Mouse (Mus musculus) v-Abl transformed pro-B cells (cell line): ENCODE data around the gene Lypla2.
"Not testable (repeated sequence)": the region's sequence is repeated elsewhere in the genome, so short reads cannot be mapped to it uniquely, and the experiment has no call there.

ENCODE experiments used
- in situ Hi-C, 2 experiments: fragments of 400-800 bp; cut with MboI; formaldehyde crosslinking; loops; one replicate each; pipeline ENCODE4 v1.15.1; 2025; ENCODE audit not compliant: unreplicated experiment in 2 of 2

The Lypla2 gene

DNA sequence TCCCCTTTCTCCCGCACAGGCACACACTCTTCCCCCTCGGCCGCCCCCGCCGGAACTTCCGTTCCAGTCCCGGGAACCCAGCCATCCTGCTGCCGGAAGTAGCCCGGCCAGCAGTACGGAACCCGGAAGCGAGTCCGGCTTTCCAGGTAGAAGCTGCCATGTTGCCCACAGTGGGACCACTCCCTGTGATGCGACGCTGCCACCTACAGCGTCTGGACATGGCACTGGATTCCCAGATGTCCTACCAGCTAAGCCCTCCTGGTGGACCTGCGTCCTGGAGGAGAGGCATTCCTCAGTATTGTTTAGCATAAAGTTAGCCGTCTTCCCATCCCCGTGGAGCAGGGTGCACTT, at the start of gene Lypla2:
Gene Lypla2, minus strand, starts transcription at position 71 of the 351 bp plus-strand sequence.
- in situ Hi-C loops: no loop called here

DNA sequence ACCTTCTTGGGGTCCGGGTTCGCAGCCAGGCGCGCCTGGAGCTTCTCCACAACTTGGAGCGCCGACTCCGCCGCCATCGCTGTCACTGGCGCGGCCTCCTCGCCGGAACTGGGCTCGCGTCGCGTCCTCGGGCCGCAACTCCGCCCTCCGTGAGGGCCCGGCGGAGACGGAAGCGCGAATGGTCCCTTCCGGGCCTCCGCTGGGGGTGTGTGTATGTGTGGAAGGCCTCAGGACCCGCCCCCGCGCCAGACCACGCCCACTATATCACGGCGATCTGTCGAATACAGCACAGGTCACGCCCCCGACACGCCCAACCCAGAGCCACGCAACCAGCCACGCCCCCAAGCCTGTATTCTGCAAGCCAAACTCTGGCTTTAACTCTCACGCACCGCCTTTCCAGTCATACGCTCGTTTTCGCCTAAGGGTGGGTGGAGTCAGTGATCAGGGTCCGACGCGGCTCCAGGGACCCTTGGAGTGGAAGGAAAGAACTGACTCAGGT, 49.2 kb upstream of the Lypla2 start, which contains the start of gene Eloa:
Gene Eloa, minus strand, starts transcription at position 215 of the 499 bp plus-strand sequence.
- in situ Hi-C loops: no loop called here

DNA sequence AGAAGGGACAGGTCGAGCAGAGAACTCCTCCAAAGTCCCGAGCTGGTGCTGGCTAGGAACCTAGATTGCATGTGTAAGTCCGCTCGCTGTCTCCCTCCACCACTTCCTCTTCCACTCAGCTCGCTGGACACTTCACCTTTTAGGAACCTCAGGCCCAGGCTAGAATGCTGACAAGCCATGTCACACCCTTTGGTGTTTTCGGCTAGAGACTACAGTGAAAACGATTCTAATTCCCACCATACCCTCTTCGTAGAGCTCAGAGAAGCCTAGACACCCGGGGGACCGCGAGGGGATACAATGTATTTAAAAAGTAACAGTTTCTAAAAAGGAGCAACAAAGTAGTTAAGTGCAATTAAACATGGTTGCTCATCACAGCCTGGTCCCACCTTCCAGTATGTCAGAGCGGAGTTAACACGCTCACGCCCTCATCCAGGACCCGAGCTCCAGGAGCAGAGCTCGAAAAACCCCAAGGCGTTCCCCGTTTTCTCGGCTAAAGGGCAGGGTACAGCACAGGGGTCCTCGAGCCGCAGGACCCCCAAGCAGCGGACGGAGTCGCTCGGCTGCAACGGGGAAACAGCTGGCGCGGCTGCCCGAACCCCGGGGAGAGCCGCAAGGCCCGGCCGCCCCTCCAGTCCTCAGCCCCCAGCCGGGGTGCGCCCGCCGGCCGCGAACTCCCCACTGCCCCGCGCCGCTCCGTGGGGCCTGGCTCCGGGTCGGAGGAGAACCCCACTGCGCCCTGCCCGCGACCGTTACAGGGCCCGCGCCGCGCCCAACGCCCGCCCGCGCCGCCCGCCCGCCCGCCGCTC, 48.5 kb upstream of the Lypla2 start:
- in situ Hi-C loops: no loop called here

DNA sequence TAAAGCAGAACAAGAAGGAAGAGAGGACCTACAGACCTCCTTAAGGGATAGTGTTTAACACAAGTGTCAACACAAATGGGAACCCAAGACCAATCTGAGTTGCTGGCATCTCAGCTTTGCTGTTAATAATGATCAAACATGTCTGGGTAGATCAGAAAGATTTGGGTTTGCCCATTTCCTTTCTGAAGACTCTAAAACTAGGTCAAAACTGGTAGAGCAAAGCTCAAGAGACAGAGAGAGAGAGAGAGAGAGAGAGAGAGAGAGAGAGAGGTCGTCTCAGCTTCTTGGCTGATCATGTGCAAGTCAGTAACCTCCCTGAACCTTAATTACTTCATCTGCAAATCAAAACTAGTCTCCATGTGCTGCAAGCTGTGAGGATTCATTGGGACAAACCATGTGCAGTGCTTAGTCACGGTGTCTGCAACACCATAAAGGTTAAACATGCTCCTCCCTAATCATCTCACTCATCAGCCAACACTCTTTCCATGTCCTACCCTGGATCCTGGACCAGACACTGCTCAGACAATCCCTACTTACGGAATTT, 43.7 kb upstream of the Lypla2 start:
- in situ Hi-C loops: loop anchor here in 1 of 2 experiments (5.0 kb wide), 1 partner anchor 36 kb away; the partner anchor contains the start of gene Rpl11

DNA sequence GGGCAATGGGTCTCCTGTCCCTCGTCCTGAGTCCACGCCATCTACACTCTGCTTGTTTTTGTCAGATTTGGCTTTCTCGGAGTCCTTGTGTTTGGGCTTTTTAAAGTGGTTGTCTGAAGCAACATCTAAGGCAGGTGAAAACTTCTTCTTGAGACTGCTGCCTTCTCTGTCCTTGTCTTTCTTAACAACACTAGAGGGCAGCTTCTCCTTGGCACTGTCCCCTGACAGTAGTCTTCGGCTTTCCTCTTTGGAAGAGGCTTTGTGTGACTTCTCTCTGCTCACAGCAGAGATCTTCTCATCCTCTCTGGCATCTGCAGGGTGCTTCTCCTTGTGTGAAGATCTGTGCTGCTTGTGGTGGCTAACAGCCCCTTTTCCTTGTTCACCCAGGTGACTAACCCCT, 38.2 kb upstream of the Lypla2 start:
- in situ Hi-C loops: no loop called here

DNA sequence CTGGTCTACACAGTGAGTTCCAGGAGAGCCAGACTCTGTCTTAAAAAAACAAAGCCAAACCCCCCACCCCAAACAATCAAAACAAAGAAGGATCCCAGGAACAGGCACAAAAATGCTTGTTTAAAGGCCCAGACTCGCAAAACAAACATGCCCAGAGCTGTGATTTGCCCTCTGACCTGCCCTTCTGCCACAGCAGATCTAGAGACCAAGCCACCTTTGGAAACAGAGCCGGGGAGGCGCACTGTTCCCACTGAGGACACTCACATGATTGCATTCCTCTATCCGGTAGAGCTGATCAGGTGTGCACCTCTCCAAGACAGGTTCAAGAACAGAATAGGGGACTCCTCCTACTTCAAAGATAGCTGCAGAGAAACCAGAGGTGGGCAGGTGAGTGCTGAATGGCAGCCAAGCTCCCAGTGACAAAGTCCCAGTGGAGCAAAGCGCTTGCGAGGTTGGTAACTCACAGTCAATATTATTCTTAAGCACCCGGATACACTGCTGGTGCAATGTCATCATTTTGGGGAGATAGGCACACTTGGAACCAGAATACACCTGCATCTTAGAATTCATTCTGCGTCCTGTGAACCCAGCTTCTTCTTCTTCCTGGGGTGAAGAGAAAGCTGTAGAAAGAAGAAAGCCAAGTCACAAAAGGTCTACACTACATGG, 36.5 kb upstream of the Lypla2 start:
- in situ Hi-C loops: no loop called here

DNA sequence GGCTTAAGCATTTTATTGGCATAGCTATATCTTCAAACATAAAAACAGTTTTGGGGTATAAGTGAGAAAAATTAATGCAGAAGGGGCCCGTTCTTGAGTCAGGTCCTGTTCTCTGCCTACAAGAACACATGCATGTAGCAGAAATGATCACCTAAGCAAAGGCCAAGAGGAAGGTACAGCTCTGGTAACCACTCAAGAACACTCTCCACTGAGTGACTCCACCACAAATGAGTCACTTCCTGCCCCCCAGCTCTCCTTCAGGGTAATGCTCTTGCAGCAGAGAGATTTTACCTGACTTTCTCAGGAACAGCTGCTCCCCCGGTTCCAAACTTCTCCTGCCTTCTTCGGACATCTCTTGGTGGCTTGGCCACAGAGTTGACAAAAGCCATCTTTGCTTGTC, 34.4 kb upstream of the Lypla2 start:
- in situ Hi-C loops: no loop called here

DNA sequence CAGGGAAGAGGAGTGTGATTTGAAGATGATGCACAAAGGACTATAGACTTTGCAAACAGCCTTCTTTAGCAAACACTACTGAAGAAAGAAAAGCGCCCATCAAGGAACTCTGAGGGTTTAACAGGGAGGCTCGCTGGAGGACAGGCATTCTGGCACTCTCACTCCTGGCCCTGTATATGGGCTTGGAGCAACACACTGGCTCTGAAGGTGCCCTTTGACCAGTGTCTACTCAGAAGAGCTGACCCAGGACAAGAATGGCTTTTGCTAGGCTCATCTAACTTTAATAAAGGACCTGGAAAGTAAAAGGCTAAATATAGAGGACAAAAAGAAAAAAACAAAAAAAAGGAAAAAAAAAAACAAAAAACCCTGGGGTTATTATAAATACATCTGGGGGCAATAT, 32.5 kb upstream of the Lypla2 start:
- in situ Hi-C loops: no loop called here

DNA sequence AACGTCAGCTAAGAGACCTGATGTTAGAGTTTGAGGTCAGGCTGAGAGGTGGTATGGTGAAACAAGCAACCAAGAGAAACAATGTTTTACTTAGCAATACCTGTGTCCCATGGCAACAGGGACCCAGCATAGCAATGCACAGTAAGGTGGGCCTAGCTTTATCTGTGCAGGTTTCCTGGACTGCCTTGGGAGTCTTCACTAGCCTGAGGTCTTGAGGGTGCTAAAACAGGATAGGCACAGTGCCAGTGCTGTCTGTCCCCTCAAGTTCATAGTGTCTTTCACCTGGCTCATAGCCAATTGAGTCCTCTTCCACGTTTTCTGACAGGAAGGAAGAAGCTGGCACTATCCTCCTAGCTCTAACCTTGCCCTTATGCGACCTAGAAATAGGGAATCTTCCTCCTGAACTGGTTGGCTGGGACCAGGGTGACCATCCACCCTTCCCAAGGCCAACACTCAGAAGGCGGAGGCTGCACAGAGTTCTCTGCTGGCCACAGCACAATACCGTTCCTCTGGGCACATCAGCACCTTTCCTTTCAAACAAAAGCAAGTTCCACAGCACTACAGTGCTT, 31.8 kb upstream of the Lypla2 start:
- in situ Hi-C loops: no loop called here

DNA sequence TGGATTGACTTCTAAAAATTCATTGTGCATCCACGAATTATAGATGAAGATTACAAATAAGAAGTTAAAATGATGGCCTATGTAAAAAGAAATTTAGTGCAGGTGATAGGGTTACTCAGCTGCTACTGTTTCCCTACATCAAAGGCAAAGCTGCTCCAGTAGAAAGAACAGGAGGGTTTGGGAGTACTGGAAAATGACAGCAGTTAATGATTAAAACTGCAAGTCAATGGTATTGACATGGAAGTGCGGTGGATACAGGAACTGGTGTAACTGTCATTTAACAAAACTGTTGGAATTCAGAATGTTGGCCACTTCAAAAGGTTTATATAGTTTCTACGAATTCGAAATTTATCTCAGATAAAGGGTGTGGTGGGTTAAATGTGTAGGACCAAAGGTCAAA, 22.7 kb upstream of the Lypla2 start:
- in situ Hi-C loops: no loop called here

DNA sequence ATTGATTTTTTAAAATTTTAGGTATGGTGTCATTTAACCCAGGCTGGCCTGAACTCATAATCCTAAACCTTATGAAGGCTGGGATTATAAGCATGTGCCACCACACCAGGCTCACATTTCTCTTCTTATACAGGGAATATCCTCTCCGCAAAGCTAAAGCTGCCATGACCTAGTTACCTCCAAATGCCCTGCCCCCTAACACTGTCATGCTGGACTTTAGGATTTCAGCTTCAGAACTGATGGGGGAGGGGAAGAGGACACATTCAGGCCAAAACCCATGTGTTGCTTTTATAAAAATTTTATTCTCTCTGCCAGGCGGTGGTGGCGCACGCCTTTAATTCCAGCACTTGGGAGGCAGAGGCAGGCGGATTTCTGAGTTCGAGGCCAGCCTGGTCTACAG, 21.5 kb upstream of the Lypla2 start:
- in situ Hi-C loops: no loop called here

DNA sequence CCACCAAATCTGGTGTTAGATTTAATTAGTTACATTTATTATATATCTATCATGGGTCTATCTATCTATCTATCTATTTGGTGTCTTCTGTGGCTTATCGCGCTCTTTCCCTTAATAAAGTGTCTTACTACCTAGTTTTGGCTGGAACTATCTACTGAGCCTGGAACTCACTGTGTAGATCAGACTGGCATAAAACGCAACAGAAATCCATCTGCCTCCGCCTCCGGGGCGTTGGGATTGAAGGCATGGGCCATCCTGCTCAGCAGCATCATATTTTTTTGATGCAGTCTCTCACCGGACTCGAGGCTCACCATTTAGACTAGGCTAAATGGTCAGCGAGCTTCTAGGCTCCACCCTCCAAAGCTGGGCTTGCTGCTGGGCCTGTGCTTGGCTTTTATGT, 15.3 kb upstream of the Lypla2 start:
- in situ Hi-C loops: no loop called here

DNA sequence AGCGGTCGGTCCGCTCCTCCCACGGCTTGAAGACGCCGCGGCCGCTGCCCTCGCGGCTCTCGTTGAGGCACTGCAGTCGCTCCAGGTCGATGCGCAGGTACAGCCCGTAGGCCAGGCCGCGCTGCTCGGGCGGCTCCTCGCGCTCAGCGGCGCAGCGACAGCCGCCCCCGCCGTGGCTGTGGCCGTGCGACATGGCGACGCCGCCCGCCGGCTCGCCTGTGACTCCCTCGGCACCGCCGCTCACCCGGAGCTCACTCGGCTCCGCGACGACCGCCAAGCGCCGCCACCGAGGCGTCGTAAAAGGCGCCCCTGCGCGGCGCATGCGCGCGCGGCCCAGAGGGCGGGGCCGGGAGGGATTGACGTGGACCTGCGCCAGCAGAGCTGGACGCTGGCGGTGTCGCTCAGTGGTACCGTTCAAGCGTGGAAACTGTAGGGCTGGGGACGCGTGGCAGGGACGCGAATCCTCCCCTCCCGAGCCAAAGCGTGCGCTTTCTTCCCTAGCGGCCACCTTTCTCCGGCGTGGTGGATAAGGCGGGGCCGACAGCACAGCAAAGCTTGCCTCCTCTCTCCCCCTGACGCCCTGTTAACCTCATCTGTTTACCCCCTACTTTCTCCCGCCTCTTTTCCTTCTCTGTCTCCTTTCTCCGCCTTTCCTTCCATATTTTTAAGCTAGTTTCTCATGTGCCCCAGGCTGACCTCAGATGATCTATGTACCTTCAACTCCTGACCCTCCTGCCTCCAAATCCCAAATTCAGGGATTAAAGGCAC, 14.7 kb upstream of the Lypla2 start, which contains the start of gene Pithd1:
Gene Pithd1, minus strand, starts transcription at position 322 of the 768 bp plus-strand sequence.
- in situ Hi-C loops: no loop called here

DNA sequence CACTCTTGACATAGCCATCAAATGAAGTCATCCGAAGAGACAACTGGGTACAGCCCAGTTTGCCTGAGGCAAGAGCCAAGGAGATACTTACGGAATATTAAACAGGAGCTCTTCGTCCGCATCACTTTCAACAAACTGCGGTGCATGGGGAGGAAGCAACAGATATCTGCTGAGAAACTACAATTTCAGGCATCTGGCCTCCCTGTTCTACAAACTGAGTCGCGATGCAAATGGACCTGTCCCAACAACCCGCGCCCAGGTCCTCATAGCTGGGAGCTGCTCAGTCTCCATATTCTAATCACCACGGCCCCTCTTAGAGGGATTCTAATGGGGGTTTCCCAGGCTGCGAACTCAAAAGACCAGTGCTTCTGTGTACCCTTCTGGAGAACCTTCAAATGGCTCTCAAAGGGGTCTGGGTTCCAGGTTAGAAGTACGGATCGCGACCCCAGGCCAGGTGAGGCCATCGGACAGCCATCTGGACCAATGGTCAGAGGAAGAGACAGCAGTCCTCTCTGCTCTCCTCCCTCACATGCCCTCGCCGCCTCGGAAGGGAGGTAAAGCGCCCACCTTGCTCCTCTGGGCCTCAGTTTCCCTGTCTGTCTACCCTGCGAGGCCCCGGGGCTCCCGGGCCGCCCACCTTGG, 14.0 kb upstream of the Lypla2 start:
- in situ Hi-C loops: no loop called here

DNA sequence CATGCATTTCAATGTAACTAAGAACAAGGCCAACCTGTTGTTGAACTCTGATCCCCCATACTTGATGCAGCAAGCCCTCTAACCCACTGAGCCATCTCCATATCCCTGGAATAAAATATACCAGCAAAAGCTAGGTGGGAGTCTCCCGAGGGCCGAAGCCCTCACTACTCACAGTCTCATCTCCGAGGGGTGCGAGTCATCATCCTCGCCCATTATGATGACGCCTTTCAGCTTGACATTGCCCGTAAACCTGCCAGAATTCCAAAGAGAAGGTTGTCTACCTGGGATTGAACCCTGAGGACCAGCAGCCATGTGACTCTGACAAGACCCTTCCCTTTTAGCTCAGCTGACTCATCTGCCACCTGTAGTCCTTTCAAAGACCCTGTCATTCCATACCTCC, 13.3 kb upstream of the Lypla2 start:
- in situ Hi-C loops: no loop called here

DNA sequence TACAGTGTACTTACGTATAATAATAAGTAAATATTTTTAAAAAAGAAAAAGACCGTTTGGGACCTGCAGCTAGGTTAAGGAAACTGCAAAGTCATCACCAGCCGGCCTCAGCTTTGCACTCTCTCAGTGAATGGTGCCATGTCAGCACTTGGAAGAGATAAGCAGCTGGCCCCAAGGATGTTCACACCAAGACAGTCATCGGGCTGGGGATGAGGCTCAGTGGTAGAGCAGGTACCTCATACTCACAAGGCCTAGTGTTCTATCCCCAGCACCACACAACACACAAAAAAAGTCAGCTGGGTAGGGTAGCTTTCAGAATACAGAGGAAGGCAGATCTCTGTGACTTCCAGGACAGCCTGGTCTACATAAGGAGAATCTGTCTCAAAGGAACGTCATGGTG, 12.8 kb upstream of the Lypla2 start:
- in situ Hi-C loops: no loop called here

DNA sequence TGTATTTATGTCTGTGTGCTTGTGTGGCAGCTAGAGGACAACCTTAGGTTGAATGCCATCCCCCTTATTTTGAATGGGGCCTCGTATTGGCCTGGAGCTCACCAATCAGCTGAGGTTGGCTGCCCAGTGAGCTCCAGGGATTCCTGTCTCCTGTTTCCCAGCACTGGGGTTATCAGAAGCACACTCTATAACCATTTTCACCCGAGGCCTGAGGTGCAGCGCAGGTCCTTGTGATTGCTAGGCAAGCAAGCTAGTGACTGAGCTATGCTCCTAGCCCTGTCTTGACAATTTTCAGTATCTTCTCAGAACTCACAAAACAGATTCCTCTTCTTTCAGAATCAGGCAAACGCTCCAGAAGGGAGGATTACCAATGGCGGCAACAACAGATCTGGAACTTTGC, 12.1 kb upstream of the Lypla2 start:
- in situ Hi-C loops: no loop called here

DNA sequence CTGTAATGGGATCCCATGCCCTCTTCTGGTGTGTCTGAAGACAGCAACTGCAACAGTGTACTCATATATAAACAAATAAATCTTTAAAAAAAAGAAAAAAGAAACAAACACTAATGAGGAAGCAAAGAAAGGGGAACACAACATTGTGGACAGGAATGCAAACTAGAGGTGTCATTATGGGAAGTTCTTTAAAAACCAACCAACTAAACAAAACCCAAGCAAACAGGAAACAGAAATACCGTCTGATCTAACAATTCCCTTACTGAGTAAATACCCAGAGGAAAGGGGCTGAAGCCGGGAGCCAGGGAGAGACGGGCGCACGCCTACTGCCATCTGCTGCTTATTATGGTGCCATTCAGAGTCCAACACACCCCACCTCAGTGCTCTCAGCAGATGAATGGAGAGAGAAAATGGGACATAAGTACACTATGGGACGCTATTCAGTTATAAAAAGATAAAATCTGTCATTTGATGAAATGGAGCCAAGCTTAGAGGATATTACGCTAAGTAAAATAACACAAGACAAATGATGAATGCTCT, 9.2 kb upstream of the Lypla2 start:
- in situ Hi-C loops: no loop called here

DNA sequence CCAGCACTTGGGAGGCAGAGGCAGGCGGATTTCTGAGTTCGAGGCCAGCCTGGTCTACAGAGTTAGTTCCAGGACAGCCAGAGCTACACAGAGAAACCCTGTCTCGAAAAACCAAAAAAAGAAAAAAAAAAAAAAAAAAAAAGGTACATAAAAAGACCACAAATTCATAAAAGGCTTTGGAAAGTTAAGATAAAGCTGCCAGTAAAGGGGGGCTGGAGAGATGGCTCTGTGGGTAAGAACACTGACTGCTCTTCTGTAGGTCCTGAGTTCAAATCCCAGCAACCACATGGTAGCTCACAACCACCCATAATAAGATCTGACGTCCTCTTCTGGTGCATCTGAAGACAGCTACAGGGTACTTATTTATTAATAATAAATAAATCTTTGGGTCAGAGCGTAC, 7.8 kb upstream of the Lypla2 start:
- in situ Hi-C loops: not testable (repeated sequence)

DNA sequence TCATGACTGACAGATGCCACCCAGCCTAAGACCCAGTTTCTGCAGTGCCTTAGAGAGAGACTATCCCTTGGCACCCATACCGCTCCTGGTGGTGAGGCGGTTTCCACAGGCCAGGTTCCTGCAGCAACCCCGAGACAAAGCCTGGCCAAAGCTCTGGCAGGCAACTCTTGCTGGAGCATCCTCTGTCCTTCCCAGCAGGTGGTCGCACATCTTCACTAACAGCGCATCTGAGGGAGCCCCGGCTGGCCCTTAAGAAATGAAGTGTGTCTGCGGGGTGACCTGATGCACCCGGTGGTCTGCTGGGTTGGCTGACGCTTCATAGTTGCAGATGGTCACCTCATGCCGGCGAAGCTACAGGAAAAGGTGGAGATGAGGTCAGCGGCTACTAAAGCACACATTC, 3.7 kb upstream of the Lypla2 start:
- in situ Hi-C loops: no loop called here
